Mouse (Mus musculus) heart, postnatal 4 days (tissue): ENCODE results near the gene Jmjd1c. TPM values are rescaled to one million over a fixed set of nuclear protein-coding genes. Genes with fewer than 3 reads are reported as not detected.

Experiments used
- DNase-seq: peaks from one replicate; pipeline ENCODE4 v3.0.0; 2021
- total RNA-seq, 2 experiments: library from RNA; stranded (reverse); gene quantifications; 2 replicates each; pipeline ENCODE4 v1.2.3; 2021

Gene Jmjd1c
- total RNA-seq, 2 experiments from 2014 or later: 66.7 to 70.5 TPM

GRCm38 (mm10) chr10:67193003-67193652, 97.2 kb downstream of the Jmjd1c start:
- DNase-seq: no peak

GRCm38 (mm10) chr10:67194046-67194445, 98.1 kb downstream of the Jmjd1c start:
- DNase-seq: no peak

- no peak for DNase-seq
Measured at GRCm38 (mm10) chr10:67195671-67196070, 99.7 kb downstream of the Jmjd1c start.

GRCm38 (mm10) chr10:67197186-67197585, 101.3 kb downstream of the Jmjd1c start:
- DNase-seq: no peak

- DNase-seq: no peak
Measured at GRCm38 (mm10) chr10:67197829-67198228, 101.9 kb downstream of the Jmjd1c start.

- DNase-seq: no peak
Measured at GRCm38 (mm10) chr10:67201769-67202168, 105.8 kb downstream of the Jmjd1c start.

GRCm38 (mm10) chr10:67202470-67202869, 106.5 kb downstream of the Jmjd1c start:
- no peak for DNase-seq

GRCm38 (mm10) chr10:67204652-67205407, 108.9 kb downstream of the Jmjd1c start:
- DNase-seq: no peak

GRCm38 (mm10) chr10:67207931-67208330, 112.0 kb downstream of the Jmjd1c start:
- DNase-seq: no peak

- DNase-seq: no peak
Measured at GRCm38 (mm10) chr10:67209916-67210675, 114.2 kb downstream of the Jmjd1c start.

GRCm38 (mm10) chr10:67212031-67212430, 116.1 kb downstream of the Jmjd1c start:
- DNase-seq: no peak

GRCm38 (mm10) chr10:67213720-67214119, 117.8 kb downstream of the Jmjd1c start:
- no peak for DNase-seq

GRCm38 (mm10) chr10:67215133-67215532, 119.2 kb downstream of the Jmjd1c start:
- no peak for DNase-seq

GRCm38 (mm10) chr10:67216872-67217271, 120.9 kb downstream of the Jmjd1c start:
- DNase-seq: no peak

GRCm38 (mm10) chr10:67218873-67219565, 123.1 kb downstream of the Jmjd1c start:
- DNase-seq: no peak

GRCm38 (mm10) chr10:67220251-67220650, 124.3 kb downstream of the Jmjd1c start:
- DNase-seq: no peak

GRCm38 (mm10) chr10:67221284-67221683, 125.4 kb downstream of the Jmjd1c start:
- DNase-seq: no peak

GRCm38 (mm10) chr10:67223942-67224341, 128.0 kb downstream of the Jmjd1c start:
- no peak for DNase-seq

GRCm38 (mm10) chr10:67225528-67225927, 129.6 kb downstream of the Jmjd1c start:
- DNase-seq: no peak

- DNase-seq: peak; percentile 47
Measured at GRCm38 (mm10) chr10:67226109-67226508, 130.2 kb downstream of the Jmjd1c start.

GRCm38 (mm10) chr10:67226543-67226942, 130.6 kb downstream of the Jmjd1c start:
- DNase-seq: no peak

GRCm38 (mm10) chr10:67230439-67230838, 134.5 kb downstream of the Jmjd1c start:
- DNase-seq: no peak

- peak; percentile 69 for DNase-seq
Measured at GRCm38 (mm10) chr10:67247145-67247544, 151.2 kb downstream of the Jmjd1c start.
